Mouse (Mus musculus): Measurements from ENCODE around the gene Spag6l. TPM values are rescaled to one million over a fixed set of nuclear protein-coding genes. Genes with fewer than 3 reads are reported as not detected.

Spag6l gene
- polyA plus RNA-seq, 1 experiment from 2014 or later: 0.24 TPM

GRCm38 (mm10) chr16:16855541-16855940 is 26.3 kb upstream of the Spag6l start:
- no peak for ATAC-seq (ENCODE audit: insufficient read depth, low FRiP score, low read depth)
- H3K9ac ChIP-seq: no peak overlapping the region
- WGBS: 93% methylated on average over 1 of the region's 1 CpGs

GRCm38 (mm10) chr16:16854836-16855235 is 25.6 kb upstream of the Spag6l start:
- H3K4me1 ChIP-seq: no peaks in the 10 kb centered on the region
- ATAC-seq (ENCODE audit: insufficient read depth, low FRiP score, low read depth): no peak
- no peaks in the 10 kb centered on the region for H3K36me3 ChIP-seq
- H3K4me2 ChIP-seq: no peak overlapping the region
- H3K27ac ChIP-seq: no peak overlapping the region
- no peak overlapping the region for H3K4me3 ChIP-seq (replicated peaks)
- no peaks in the 10 kb centered on the region for H3K9me3 ChIP-seq
- 27% methylated on average over 6 of the region's 6 CpGs for WGBS
- no peaks in the 10 kb centered on the region for H3K27me3 ChIP-seq (replicated peaks)
- no peak overlapping the region for H3K9ac ChIP-seq

More at GRCm38 (mm10) chr16:16855541-16855940, 26.3 kb upstream of the Spag6l start:
- no peaks in the 10 kb centered on the region for H3K27me3 ChIP-seq (replicated peaks)
- H3K36me3 ChIP-seq: no peaks in the 10 kb centered on the region
- H3K27ac ChIP-seq: no peak overlapping the region
- H3K4me3 ChIP-seq (replicated peaks): no peak overlapping the region
- no peak overlapping the region for H3K4me2 ChIP-seq
- no peaks in the 10 kb centered on the region for H3K4me1 ChIP-seq
- no peaks in the 10 kb centered on the region for H3K9me3 ChIP-seq

GRCm38 (mm10) chr16:16852411-16852810 is 23.2 kb upstream of the Spag6l start:
- H3K4me2 ChIP-seq: no peak overlapping the region
- 86% methylated on average over 3 of the region's 3 CpGs for WGBS
- no peak for ATAC-seq (ENCODE audit: insufficient read depth, low FRiP score, low read depth)
- no peaks in the 10 kb centered on the region for H3K27me3 ChIP-seq (replicated peaks)
- H3K4me3 ChIP-seq (replicated peaks): no peak overlapping the region
- H3K9me3 ChIP-seq: no peaks in the 10 kb centered on the region
- H3K36me3 ChIP-seq: no peaks in the 10 kb centered on the region
- H3K27ac ChIP-seq: no peak overlapping the region
- no peak overlapping the region for H3K9ac ChIP-seq
- no peaks in the 10 kb centered on the region for H3K4me1 ChIP-seq

GRCm38 (mm10) chr16:16849196-16849595 is 19.9 kb upstream of the Spag6l start:
- no peak overlapping the region for H3K4me3 ChIP-seq (replicated peaks)
- H3K27me3 ChIP-seq (replicated peaks): no peaks in the 10 kb centered on the region
- H3K36me3 ChIP-seq: no peaks in the 10 kb centered on the region
- no peak overlapping the region for H3K27ac ChIP-seq
- no peaks in the 10 kb centered on the region for H3K4me1 ChIP-seq
- H3K9me3 ChIP-seq: no peaks in the 10 kb centered on the region
- no peak overlapping the region for H3K4me2 ChIP-seq
- H3K9ac ChIP-seq: no peak overlapping the region
- no peak for ATAC-seq (ENCODE audit: insufficient read depth, low FRiP score, low read depth)

- WGBS: 79% methylated on average over 3 of the region's 3 CpGs
- H3K4me2 ChIP-seq: peak overlapping the region; percentile 89
- no peak overlapping the region for H3K4me3 ChIP-seq (replicated peaks)
- ATAC-seq (ENCODE audit: insufficient read depth, low FRiP score, low read depth): no peak
- no peak overlapping the region for H3K27ac ChIP-seq
- no peaks in the 10 kb centered on the region for H3K27me3 ChIP-seq (replicated peaks)
- H3K9me3 ChIP-seq: no peaks in the 10 kb centered on the region
- H3K9ac ChIP-seq: no peak overlapping the region
- peaks cover 7% of the 10 kb centered on the region; the same call in 1 of the 2 replicates for H3K4me1 ChIP-seq
- no peaks in the 10 kb centered on the region for H3K36me3 ChIP-seq
These were observed 415 bp upstream of the Spag6l start for GRCm38 (mm10) chr16:16829671-16830070.

- Histone ChIP-seq H3K4me1 (peaks cover 7% of the 10 kb centered on the region; the same call in 1 of the 2 replicates), H3K9ac (no peak overlapping the region), H3K36me3 (no peaks in the 10 kb centered on the region), H3K4me2 (no peak overlapping the region), H3K4me3 (replicated peaks) (no peak overlapping the region), H3K27ac (no peak overlapping the region), H3K27me3 (replicated peaks) (no peaks in the 10 kb centered on the region), H3K9me3 (no peaks in the 10 kb centered on the region)
- 97% methylated on average over 2 of the region's 2 CpGs for WGBS
- ATAC-seq (ENCODE audit: insufficient read depth, low FRiP score, low read depth): no peak
These were observed 3.0 kb downstream of the Spag6l start for GRCm38 (mm10) chr16:16826223-16826622.

- no peak for ATAC-seq (ENCODE audit: insufficient read depth, low FRiP score, low read depth)
- WGBS: 53% methylated on average over 5 of the region's 5 CpGs
These were observed 3.8 kb downstream of the Spag6l start for GRCm38 (mm10) chr16:16825476-16825875.

GRCm38 (mm10) chr16:16806325-16806724 is 22.9 kb downstream of the Spag6l start:
- H3K36me3 ChIP-seq: no peaks in the 10 kb centered on the region
- 80% methylated on average over 2 of the region's 2 CpGs for WGBS
- no peaks in the 10 kb centered on the region for H3K9me3 ChIP-seq
- H3K4me1 ChIP-seq: no peaks in the 10 kb centered on the region
- ATAC-seq (ENCODE audit: insufficient read depth, low FRiP score, low read depth): no peak
- H3K4me2 ChIP-seq: no peak overlapping the region
- no peak overlapping the region for H3K27ac ChIP-seq
- H3K9ac ChIP-seq: no peak overlapping the region
- H3K27me3 ChIP-seq (replicated peaks): no peaks in the 10 kb centered on the region
- H3K4me3 ChIP-seq (replicated peaks): no peak overlapping the region

More at GRCm38 (mm10) chr16:16825476-16825875, 3.8 kb downstream of the Spag6l start:
- no peaks in the 10 kb centered on the region for H3K9me3 ChIP-seq
- H3K27me3 ChIP-seq (replicated peaks): no peaks in the 10 kb centered on the region
- H3K9ac ChIP-seq: no peak overlapping the region
- H3K27ac ChIP-seq: no peak overlapping the region
- no peak overlapping the region for H3K4me2 ChIP-seq
- H3K4me1 ChIP-seq: peaks cover 7% of the 10 kb centered on the region; the same call in 1 of the 2 replicates
- H3K4me3 ChIP-seq (replicated peaks): no peak overlapping the region
- H3K36me3 ChIP-seq: no peaks in the 10 kb centered on the region

Other genes with a start within 250 kb of the Spag6l start
- 13.2 and 13.5 TPM in 2 replicates for gene Fgd4, start 228.9 kb downstream of the Spag6l start, polyA plus RNA-seq (2015; fragmentation: Nextera tagmentation; extraction: Ambion mirVana)
- not detected in 2 replicates for gene Olfr19, start 153.1 kb downstream of the Spag6l start, polyA plus RNA-seq (2015; fragmentation: Nextera tagmentation; extraction: Ambion mirVana)
- 1.2 and 1.6 TPM in 2 replicates for gene Igll1, start 34.5 kb upstream of the Spag6l start, polyA plus RNA-seq (2015; fragmentation: Nextera tagmentation; extraction: Ambion mirVana)
- 53.5 and 54.9 TPM in 2 replicates for gene Top3b, start 41.3 kb upstream of the Spag6l start, polyA plus RNA-seq (2015; fragmentation: Nextera tagmentation; extraction: Ambion mirVana)
- gene Vpreb1, start 41.4 kb upstream of the Spag6l start, polyA plus RNA-seq (2015; fragmentation: Nextera tagmentation; extraction: Ambion mirVana): 3.0 and 3.9 TPM in 2 replicates
- gene Ppm1f, start 67.0 kb upstream of the Spag6l start, polyA plus RNA-seq (2015; fragmentation: Nextera tagmentation; extraction: Ambion mirVana): 17.9 and 21.0 TPM in 2 replicates
- 153 and 156 TPM in 2 replicates for gene Mapk1, start 153.9 kb upstream of the Spag6l start, polyA plus RNA-seq (2015; fragmentation: Nextera tagmentation; extraction: Ambion mirVana)
- gene Ypel1, start 240.2 kb upstream of the Spag6l start, polyA plus RNA-seq (2015; fragmentation: Nextera tagmentation; extraction: Ambion mirVana): 16.9 and 20.7 TPM in 2 replicates